Mouse (Mus musculus): ENCODE results near the gene Elovl3. TPM values are rescaled to one million over a fixed set of nuclear protein-coding genes. Genes with fewer than 3 reads are reported as not detected.
A peak's percentile ranks its signal among the peaks of the same experiment; 100 is the strongest.
"Not testable (repeated sequence)": the region's sequence is repeated elsewhere in the genome, so short reads cannot be mapped to it uniquely, and the experiment has no call there.

The Elovl3 gene
- total RNA-seq, 2 experiments from 2014 or later = 0.26 TPM; not detected in 1

GRCm38 (mm10) chr19:46135789-46136638, 4.3 kb downstream of the Elovl3 start:
- DNase-seq (ENCODE audit: low spot score) = peak; percentile 86

- DNase-seq (ENCODE audit: low spot score) = peak; percentile 46
Measured at GRCm38 (mm10) chr19:46136639-46137580, 5.2 kb downstream of the Elovl3 start.

GRCm38 (mm10) chr19:46140324-46140723, 8.6 kb downstream of the Elovl3 start:
- DNase-seq (ENCODE audit: low spot score) = no peak

- no peak for DNase-seq (ENCODE audit: low spot score)
Measured at GRCm38 (mm10) chr19:46141091-46141490, 9.4 kb downstream of the Elovl3 start.

- DNase-seq (ENCODE audit: low spot score) = peak; percentile 50
Measured at GRCm38 (mm10) chr19:46147511-46148371, 16.0 kb downstream of the Elovl3 start, which contains the start of gene Pitx3. Pitx3 (minus strand) TSS chr19:46148326.

GRCm38 (mm10) chr19:46148372-46148760, 16.7 kb downstream of the Elovl3 start:
- DNase-seq (ENCODE audit: low spot score) = peak; percentile 92

- no peak for DNase-seq (ENCODE audit: low spot score)
Measured at GRCm38 (mm10) chr19:46149091-46149490, 17.4 kb downstream of the Elovl3 start.

GRCm38 (mm10) chr19:46152127-46152803, 20.6 kb downstream of the Elovl3 start, which contains the start of gene Gbf1:
Gbf1 (plus strand) TSS chr19:46152509.
- peak; percentile 97 for DNase-seq (ENCODE audit: low spot score)

GRCm38 (mm10) chr19:46165950-46166349, 34.3 kb downstream of the Elovl3 start:
- no peak for DNase-seq (ENCODE audit: low spot score)

GRCm38 (mm10) chr19:46167169-46167568, 35.5 kb downstream of the Elovl3 start:
- DNase-seq (ENCODE audit: low spot score) = not testable (repeated sequence)

- no peak for DNase-seq (ENCODE audit: low spot score)
Measured at GRCm38 (mm10) chr19:46169396-46169795, 37.7 kb downstream of the Elovl3 start.

- DNase-seq (ENCODE audit: low spot score) = no peak
Measured at GRCm38 (mm10) chr19:46169913-46170312, 38.2 kb downstream of the Elovl3 start.

- DNase-seq (ENCODE audit: low spot score) = no peak
Measured at GRCm38 (mm10) chr19:46172541-46172940, 40.8 kb downstream of the Elovl3 start.

GRCm38 (mm10) chr19:46175173-46175572, 43.5 kb downstream of the Elovl3 start:
- DNase-seq (ENCODE audit: low spot score) = no peak

GRCm38 (mm10) chr19:46177046-46177445, 45.3 kb downstream of the Elovl3 start:
- no peak for DNase-seq (ENCODE audit: low spot score)

GRCm38 (mm10) chr19:46180274-46180673, 48.6 kb downstream of the Elovl3 start:
- no peak for DNase-seq (ENCODE audit: low spot score)

GRCm38 (mm10) chr19:46182241-46182640, 50.5 kb downstream of the Elovl3 start:
- no peak for DNase-seq (ENCODE audit: low spot score)
